ENCODE assay signal across 12 mouse cellular contexts in genomic region chr4:142302724-142303120, GRCm38 (mm10).
DNase-seq lines count a peak whose midpoint lies in the region; ATAC-seq and TF ChIP-seq lines count a peak whose summit lies in the region.
"Had no signal": no experiment of that assay in that cellular context is flagged by ENCODE, and none has a peak within 500 bp of the region (broad histone marks: within the 10 kb centered on the region; RNA-seq: fewer than 3 reads in every experiment).

No protein-coding gene starts in this region.

- no peaks in the 10 kb centered on the region for H3K36me3 ChIP-seq in forebrain, embryonic 14.5 days (ENCODE audit: control insufficient read depth, insufficient read depth, low read length)
- H3K36me3 ChIP-seq in forebrain, embryonic 11.5 days (ENCODE audit: control insufficient read depth, insufficient read depth, low read length): no peaks in the 10 kb centered on the region
- no peaks in the 10 kb centered on the region for H3K36me3 ChIP-seq in midbrain, embryonic 10.5 days
- no peaks in the 10 kb centered on the region for H3K36me3 ChIP-seq in midbrain, embryonic 11.5 days (ENCODE audit: control insufficient read depth, insufficient read depth, low read length)
- no peaks in the 10 kb centered on the region for H3K36me3 ChIP-seq in hindbrain, embryonic 13.5 days
- H3K36me3 ChIP-seq: embryonic facial prominence, embryonic 13.5 days; liver, embryonic 13.5 days had no signal

- DNase-seq in forebrain, embryonic 14.5 days (ENCODE audit: low spot score): no peak
- no peak for DNase-seq in forebrain, embryonic 11.5 days (ENCODE audit: low spot score)
- DNase-seq in midbrain, embryonic 10.5 days (ENCODE audit: low spot score): no peak
- no peak for DNase-seq in midbrain, embryonic 11.5 days (ENCODE audit: low spot score, missing footprints)
- no peak for DNase-seq in spleen, adult 12 weeks (ENCODE audit: low spot score)
- no peak for DNase-seq in adrenal gland, postnatal 25 days
- DNase-seq: kidney, adult 18-20 months; liver, embryonic 13.5 days; lung, postnatal 14 days had no signal

- no peak for TF ChIP-seq POLR2A in olfactory bulb, adult 2 months (IDR thresholded peaks at IDR 0.05; ENCODE audit: insufficient read depth, low read depth, low read length)

- H3K27me3 ChIP-seq in forebrain, embryonic 14.5 days (replicated peaks; ENCODE audit: control insufficient read depth, insufficient read depth, low read length): no peaks in the 10 kb centered on the region
- H3K27me3 ChIP-seq in forebrain, embryonic 11.5 days (ENCODE audit: control insufficient read depth, insufficient read depth, low read length): no peaks in the 10 kb centered on the region
- H3K27me3 ChIP-seq in midbrain, embryonic 10.5 days (ENCODE audit: low read depth, poor library complexity, severe bottlenecking): no peaks in the 10 kb centered on the region
- H3K27me3 ChIP-seq in midbrain, embryonic 11.5 days (ENCODE audit: control insufficient read depth, insufficient read depth, low read length): no peaks in the 10 kb centered on the region
- no peaks in the 10 kb centered on the region for H3K27me3 ChIP-seq in hindbrain, embryonic 13.5 days
- H3K27me3 ChIP-seq: embryonic facial prominence, embryonic 13.5 days; liver, embryonic 13.5 days had no signal

- H3K27ac ChIP-seq in forebrain, embryonic 14.5 days (ENCODE audit: low read depth, low read length): peak overlapping the region; percentile 58; the same call in 1 of the 2 replicates
- no peak overlapping the region for H3K27ac ChIP-seq in forebrain, embryonic 11.5 days (ENCODE audit: low read depth, low read length)
- peak overlapping the region; percentile 66 for H3K27ac ChIP-seq in midbrain, embryonic 10.5 days (replicated peaks)
- H3K27ac ChIP-seq in midbrain, embryonic 11.5 days (ENCODE audit: low read depth, low read length): no peak overlapping the region
- H3K27ac ChIP-seq in hindbrain, embryonic 13.5 days: peak overlapping the region; percentile 69; the same call in 1 of the 2 replicates
- peak overlapping the region; percentile 83 for H3K27ac ChIP-seq in olfactory bulb, adult 2 months (ENCODE audit: insufficient read depth, low read depth, low read length)
- H3K27ac ChIP-seq: embryonic facial prominence, embryonic 13.5 days; liver, embryonic 13.5 days had no signal

- no peak overlapping the region; the same call in 1 of the 2 replicates for H3K9ac ChIP-seq in forebrain, embryonic 14.5 days (ENCODE audit: low read length)
- H3K9ac ChIP-seq in forebrain, embryonic 11.5 days (ENCODE audit: low read length): no peak overlapping the region
- H3K9ac ChIP-seq in midbrain, embryonic 11.5 days (ENCODE audit: low read length): no peak overlapping the region
- peak overlapping the region; percentile 49; the same call in 1 of the 2 replicates for H3K9ac ChIP-seq in hindbrain, embryonic 13.5 days
- H3K9ac ChIP-seq: liver, embryonic 13.5 days had no signal

- no peak for TF ChIP-seq CTCF in olfactory bulb, adult 2 months (IDR thresholded peaks at IDR 0.05; ENCODE audit: insufficient read depth, low read depth, low read length)

- WGBS in forebrain, embryonic 14.5 days: 25% methylated on average over 2 of the region's 2 CpGs
- 40% methylated on average over 2 of the region's 2 CpGs for WGBS in forebrain, embryonic 11.5 days
- WGBS in midbrain, embryonic 10.5 days: 43% methylated on average over 2 of the region's 2 CpGs
- 49% methylated on average over 2 of the region's 2 CpGs for WGBS in midbrain, embryonic 11.5 days
- WGBS in hindbrain, embryonic 13.5 days: 52% methylated on average over 2 of the region's 2 CpGs
- 75% methylated on average over 2 of the region's 2 CpGs for WGBS in olfactory bulb, adult 2 months

- no peak for ATAC-seq in forebrain, embryonic 14.5 days
- no peak for ATAC-seq in forebrain, embryonic 11.5 days (replicated peaks; ENCODE audit: low FRiP score)
- no peak for ATAC-seq in midbrain, embryonic 11.5 days (ENCODE audit: low FRiP score)
- no peak for ATAC-seq in hindbrain, embryonic 13.5 days (ENCODE audit: low FRiP score)

- H3K4me3 ChIP-seq in forebrain, embryonic 14.5 days (ENCODE audit: low read depth, low read length): no peak overlapping the region
- no peak overlapping the region for H3K4me3 ChIP-seq in forebrain, embryonic 11.5 days (ENCODE audit: low read depth, low read length)
- no peak overlapping the region; the same call in 1 of the 2 replicates for H3K4me3 ChIP-seq in midbrain, embryonic 10.5 days
- H3K4me3 ChIP-seq in midbrain, embryonic 11.5 days (ENCODE audit: low read depth, low read length): no peak overlapping the region
- no peak overlapping the region for H3K4me3 ChIP-seq in hindbrain, embryonic 13.5 days
- H3K4me3 ChIP-seq in olfactory bulb, adult 2 months (ENCODE audit: insufficient read depth, low read depth, low read length): no peak overlapping the region
- H3K4me3 ChIP-seq: embryonic facial prominence, embryonic 13.5 days; liver, embryonic 13.5 days had no signal

- no peaks in the 10 kb centered on the region for H3K9me3 ChIP-seq in forebrain, embryonic 14.5 days (replicated peaks; ENCODE audit: control insufficient read depth, low read length)
- H3K9me3 ChIP-seq in forebrain, embryonic 11.5 days (ENCODE audit: control insufficient read depth, low read length): no peaks in the 10 kb centered on the region
- no peaks in the 10 kb centered on the region for H3K9me3 ChIP-seq in midbrain, embryonic 10.5 days (replicated peaks)
- no peaks in the 10 kb centered on the region for H3K9me3 ChIP-seq in midbrain, embryonic 11.5 days (ENCODE audit: control insufficient read depth, low read length)
- no peaks in the 10 kb centered on the region for H3K9me3 ChIP-seq in hindbrain, embryonic 13.5 days
- H3K9me3 ChIP-seq: embryonic facial prominence, embryonic 13.5 days; liver, embryonic 13.5 days had no signal

- H3K4me2 ChIP-seq in forebrain, embryonic 14.5 days (ENCODE audit: low read length): no peak overlapping the region
- H3K4me2 ChIP-seq in forebrain, embryonic 11.5 days (ENCODE audit: low read depth, low read length, severe bottlenecking): no peak overlapping the region
- H3K4me2 ChIP-seq in midbrain, embryonic 11.5 days: no peak overlapping the region
- no peak overlapping the region for H3K4me2 ChIP-seq in hindbrain, embryonic 13.5 days
- H3K4me2 ChIP-seq: embryonic facial prominence, embryonic 13.5 days; liver, embryonic 13.5 days had no signal

- H3K4me1 ChIP-seq in forebrain, embryonic 14.5 days (ENCODE audit: control insufficient read depth, insufficient read depth, low read length): peaks cover 22% of the 10 kb centered on the region
- H3K4me1 ChIP-seq in forebrain, embryonic 11.5 days (replicated peaks; ENCODE audit: control insufficient read depth, insufficient read depth, low read length): peaks cover 13% of the 10 kb centered on the region; the same call in 1 of the 2 replicates
- H3K4me1 ChIP-seq in midbrain, embryonic 10.5 days: peaks cover 52% of the 10 kb centered on the region
- H3K4me1 ChIP-seq in midbrain, embryonic 11.5 days (ENCODE audit: control insufficient read depth, insufficient read depth, low read length): peaks cover 23% of the 10 kb centered on the region
- peaks cover 60% of the 10 kb centered on the region for H3K4me1 ChIP-seq in hindbrain, embryonic 13.5 days (replicated peaks)
- H3K4me1 ChIP-seq in olfactory bulb, adult 2 months (ENCODE audit: control insufficient read depth, insufficient read depth, low read length): peaks cover 57% of the 10 kb centered on the region
- H3K4me1 ChIP-seq: liver, embryonic 13.5 days had no signal

Comparison
In these comparisons a context has a peak if more than half of its experiments do, and no peak if none do; other contexts are left out.
1. H3K27ac ChIP-seq: peak in forebrain, embryonic 14.5 days (single experiment), midbrain, embryonic 10.5 days (single experiment), hindbrain, embryonic 13.5 days (single experiment) and olfactory bulb, adult 2 months (single experiment); none in forebrain, embryonic 11.5 days (single experiment) and midbrain, embryonic 11.5 days (single experiment).